Mouse (Mus musculus): ENCODE data around the gene Mycbpap. TPM values are rescaled to one million over a fixed set of nuclear protein-coding genes. Genes with fewer than 3 reads are reported as not detected.

The Mycbpap gene
- polyA plus RNA-seq, 1 experiment from 2014 or later, result 3.7 TPM

DNA sequence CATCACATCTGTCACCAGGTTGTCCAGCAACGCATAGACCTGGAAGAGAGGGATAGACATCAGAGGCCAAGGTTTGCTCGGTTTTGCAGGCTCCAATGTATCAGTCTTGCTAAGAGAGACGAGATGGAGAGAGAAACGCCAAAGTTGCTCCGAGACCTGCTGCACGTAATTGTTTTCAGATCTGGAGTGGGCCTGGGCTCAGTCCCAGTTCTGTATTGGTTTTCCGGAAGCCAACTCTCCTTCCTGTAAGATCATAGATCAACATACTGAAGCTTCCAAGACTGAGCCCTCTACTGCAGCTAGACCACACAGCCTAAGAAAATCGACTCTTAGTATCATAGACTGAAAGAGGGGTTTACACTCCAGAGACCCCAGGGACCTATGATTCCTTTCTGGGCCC is 20.1 kb downstream of the Mycbpap start:
- no peaks in the 10 kb centered on the region for H3K36me3 ChIP-seq (ENCODE audit: control insufficient read depth, insufficient read depth, low read length)
- no peak overlapping the region for H3K4me2 ChIP-seq
- H3K9ac ChIP-seq (ENCODE audit: low read length), result no peak overlapping the region
- WGBS, result 92% methylated on average over 8 of the region's 8 CpGs
- ATAC-seq (ENCODE audit: low FRiP score) (no peak), DNase-seq (ENCODE audit: low spot score, missing footprints) (no peak)
- no peak overlapping the region for H3K27ac ChIP-seq (ENCODE audit: low read depth, low read length)
- H3K27me3 ChIP-seq (ENCODE audit: control insufficient read depth, insufficient read depth, low read length), result peaks cover 12% of the 10 kb centered on the region; the same call in 1 of the 2 replicates
- peaks cover 13% of the 10 kb centered on the region for H3K4me1 ChIP-seq (ENCODE audit: control insufficient read depth, insufficient read depth, low read length)
- no peaks in the 10 kb centered on the region for H3K9me3 ChIP-seq (ENCODE audit: control insufficient read depth, low read length)
- no peak overlapping the region for H3K4me3 ChIP-seq (ENCODE audit: low read depth, low read length)

GRCm38 (mm10) chr11:94500362-94500761 is 21.2 kb downstream of the Mycbpap start:
- 36% methylated on average over 8 of the region's 8 CpGs for WGBS

DNA sequence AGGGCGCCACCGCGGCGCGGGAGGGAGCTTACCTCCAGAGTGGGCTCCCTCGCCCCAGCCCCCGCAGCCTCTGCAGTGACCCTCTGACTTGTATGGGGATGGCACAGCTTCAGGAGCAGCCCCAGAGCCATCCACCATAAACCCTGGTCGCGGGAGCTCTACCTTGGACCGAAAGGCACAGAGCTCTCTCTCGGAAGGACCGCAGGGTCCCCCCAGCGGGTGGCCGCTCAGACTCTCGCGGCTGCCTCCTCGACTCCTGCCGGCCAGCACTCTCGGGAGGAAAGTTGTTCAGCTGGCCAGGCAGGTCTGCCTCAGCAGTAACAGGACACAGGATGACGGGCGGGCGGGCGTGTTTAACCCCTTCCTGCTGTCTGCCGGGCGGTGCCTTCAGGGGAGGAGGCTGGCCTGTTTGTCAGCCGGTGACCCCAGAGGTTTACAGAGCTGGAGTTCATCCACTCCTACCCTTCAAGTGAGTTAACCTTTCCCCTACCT is 21.8 kb downstream of the Mycbpap start, which contains the start of gene Epn3:
Gene Epn3, minus strand, starts transcription at position 314 of the 492 bp plus-strand sequence.
- DNase-seq (ENCODE audit: low spot score, missing footprints), result peak; percentile 88
- Histone ChIP-seq H3K36me3 (ENCODE audit: control insufficient read depth, insufficient read depth, low read length) (no peaks in the 10 kb centered on the region), H3K4me1 (ENCODE audit: control insufficient read depth, insufficient read depth, low read length) (peaks cover 13% of the 10 kb centered on the region), H3K9me3 (ENCODE audit: control insufficient read depth, low read length) (no peaks in the 10 kb centered on the region), H3K4me3 (ENCODE audit: low read depth, low read length) (peak within 1 kb of the TSS; percentile 26), H3K4me2 (peak within 1 kb of the TSS; percentile 57), H3K27me3 (ENCODE audit: control insufficient read depth, insufficient read depth, low read length) (peaks cover 12% of the 10 kb centered on the region; the same call in 1 of the 2 replicates), H3K9ac (ENCODE audit: low read length) (peak within 1 kb of the TSS; percentile 51), H3K27ac (ENCODE audit: low read depth, low read length) (no peak within 1 kb of the TSS)
- peak; percentile 38; the same call in 1 of the 2 replicates for ATAC-seq (ENCODE audit: low FRiP score)
- WGBS, result under 1% methylated on average over 23 of the region's 26 CpGs

More at GRCm38 (mm10) chr11:94500362-94500761, 21.2 kb downstream of the Mycbpap start:
- Histone ChIP-seq H3K4me2 (no peak overlapping the region), H3K4me3 (ENCODE audit: low read depth, low read length) (no peak overlapping the region), H3K27ac (ENCODE audit: low read depth, low read length) (no peak overlapping the region), H3K9ac (ENCODE audit: low read length) (no peak overlapping the region), H3K9me3 (ENCODE audit: control insufficient read depth, low read length) (no peaks in the 10 kb centered on the region), H3K4me1 (ENCODE audit: control insufficient read depth, insufficient read depth, low read length) (peaks cover 13% of the 10 kb centered on the region), H3K27me3 (ENCODE audit: control insufficient read depth, insufficient read depth, low read length) (peaks cover 12% of the 10 kb centered on the region; the same call in 1 of the 2 replicates), H3K36me3 (ENCODE audit: control insufficient read depth, insufficient read depth, low read length) (no peaks in the 10 kb centered on the region)
- DNase-seq (ENCODE audit: low spot score, missing footprints) (no peak), ATAC-seq (ENCODE audit: low FRiP score) (no peak)

DNA sequence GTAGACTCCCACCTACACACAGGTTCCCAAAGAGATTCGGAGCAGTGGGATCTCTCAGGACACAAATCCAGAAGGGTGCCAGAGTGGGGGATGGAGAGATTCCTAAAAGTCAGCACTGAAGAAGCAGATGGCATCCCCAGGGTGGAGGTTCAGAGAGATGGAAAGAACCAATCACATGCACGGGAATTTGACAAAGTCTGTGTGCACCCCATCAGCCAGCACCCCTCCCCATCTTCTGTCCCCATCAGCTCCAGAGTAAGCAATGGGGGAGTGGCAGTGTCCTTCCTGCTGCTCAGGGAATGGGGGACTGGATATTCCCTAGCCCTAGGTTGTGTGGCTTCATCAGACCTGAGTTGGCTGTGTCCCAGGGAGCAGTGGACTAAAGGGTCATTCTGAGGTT is 22.5 kb downstream of the Mycbpap start:
- peaks cover 13% of the 10 kb centered on the region for H3K4me1 ChIP-seq (ENCODE audit: control insufficient read depth, insufficient read depth, low read length)
- H3K4me3 ChIP-seq (ENCODE audit: low read depth, low read length), result no peak overlapping the region
- H3K9ac ChIP-seq (ENCODE audit: low read length), result no peak overlapping the region
- H3K36me3 ChIP-seq (ENCODE audit: control insufficient read depth, insufficient read depth, low read length), result no peaks in the 10 kb centered on the region
- peaks cover 12% of the 10 kb centered on the region; the same call in 1 of the 2 replicates for H3K27me3 ChIP-seq (ENCODE audit: control insufficient read depth, insufficient read depth, low read length)
- peak; percentile 54 for ATAC-seq (ENCODE audit: low FRiP score)
- H3K4me2 ChIP-seq, result peak overlapping the region; percentile 57
- H3K9me3 ChIP-seq (ENCODE audit: control insufficient read depth, low read length), result no peaks in the 10 kb centered on the region
- no peak overlapping the region for H3K27ac ChIP-seq (ENCODE audit: low read depth, low read length)
- WGBS, result 3% methylated on average over 2 of the region's 2 CpGs
- no peak for DNase-seq (ENCODE audit: low spot score, missing footprints)

GRCm38 (mm10) chr11:94498093-94498996 is 23.2 kb downstream of the Mycbpap start:
- H3K4me2 ChIP-seq, result no peak overlapping the region
- 20% methylated on average over 19 of the region's 19 CpGs for WGBS

DNA sequence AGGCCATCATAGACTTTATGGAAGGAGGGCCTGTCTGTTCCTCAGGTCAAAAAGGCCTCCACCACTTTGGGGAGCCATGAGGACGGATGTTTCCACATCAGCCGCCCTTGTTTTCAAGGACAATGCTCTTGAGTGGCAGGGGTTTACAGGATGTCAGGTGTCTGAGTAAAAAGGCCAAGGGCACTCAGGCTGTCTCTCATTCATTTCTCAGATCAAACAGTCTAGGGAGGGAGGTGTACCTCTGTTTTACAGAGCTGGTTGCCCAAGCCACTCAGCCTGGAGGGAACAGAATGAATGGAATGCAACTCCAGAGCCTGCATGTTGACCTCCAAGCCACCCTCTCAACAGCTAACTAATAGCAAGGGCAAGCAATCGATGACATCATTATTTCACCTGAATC is 26.1 kb downstream of the Mycbpap start:
- no peak overlapping the region for H3K4me2 ChIP-seq
- peaks cover 18% of the 10 kb centered on the region for H3K4me1 ChIP-seq (ENCODE audit: control insufficient read depth, insufficient read depth, low read length)
- ATAC-seq (ENCODE audit: low FRiP score) (no peak), DNase-seq (ENCODE audit: low spot score, missing footprints) (no peak)
- H3K9ac ChIP-seq (ENCODE audit: low read length), result no peak overlapping the region
- WGBS, result 77% methylated on average over 3 of the region's 3 CpGs
- no peak overlapping the region for H3K4me3 ChIP-seq (ENCODE audit: low read depth, low read length)
- no peak overlapping the region for H3K27ac ChIP-seq (ENCODE audit: low read depth, low read length)
- no peaks in the 10 kb centered on the region for H3K36me3 ChIP-seq (ENCODE audit: control insufficient read depth, insufficient read depth, low read length)
- H3K9me3 ChIP-seq (ENCODE audit: control insufficient read depth, low read length), result no peaks in the 10 kb centered on the region
- H3K27me3 ChIP-seq (ENCODE audit: control insufficient read depth, insufficient read depth, low read length), result peaks cover 27% of the 10 kb centered on the region

More at GRCm38 (mm10) chr11:94498093-94498996, 23.2 kb downstream of the Mycbpap start:
- Histone ChIP-seq H3K27me3 (ENCODE audit: control insufficient read depth, insufficient read depth, low read length) (peaks cover 12% of the 10 kb centered on the region; the same call in 1 of the 2 replicates), H3K4me1 (ENCODE audit: control insufficient read depth, insufficient read depth, low read length) (peaks cover 13% of the 10 kb centered on the region), H3K27ac (ENCODE audit: low read depth, low read length) (no peak overlapping the region), H3K36me3 (ENCODE audit: control insufficient read depth, insufficient read depth, low read length) (no peaks in the 10 kb centered on the region), H3K4me3 (ENCODE audit: low read depth, low read length) (no peak overlapping the region), H3K9ac (ENCODE audit: low read length) (no peak overlapping the region), H3K9me3 (ENCODE audit: control insufficient read depth, low read length) (no peaks in the 10 kb centered on the region)
- DNase-seq (ENCODE audit: low spot score, missing footprints) (no peak), ATAC-seq (ENCODE audit: low FRiP score) (no peak)

DNA sequence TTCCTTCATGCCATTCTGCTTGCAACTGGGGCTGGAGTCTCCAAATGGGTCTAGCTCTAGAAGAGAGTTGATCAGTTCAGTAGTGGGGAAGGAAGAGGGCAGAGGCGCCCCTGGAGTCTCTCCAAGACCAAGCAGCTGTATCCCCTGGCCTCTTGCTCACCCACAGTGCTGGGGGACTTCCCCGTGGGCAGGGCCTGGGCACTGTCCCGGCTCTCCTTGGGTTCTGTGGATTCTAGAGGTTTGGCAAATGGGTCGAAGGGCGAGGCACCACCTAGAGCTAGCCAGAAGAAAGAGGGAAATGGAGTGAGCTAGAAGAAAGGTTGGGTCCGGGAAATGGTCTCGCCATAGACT is 29.8 kb downstream of the Mycbpap start:
- DNase-seq (ENCODE audit: low spot score, missing footprints) (no peak), ATAC-seq (ENCODE audit: low FRiP score) (no peak)
- Histone ChIP-seq H3K27me3 (ENCODE audit: control insufficient read depth, insufficient read depth, low read length) (peaks cover 16% of the 10 kb centered on the region), H3K27ac (ENCODE audit: low read depth, low read length) (no peak overlapping the region), H3K4me3 (ENCODE audit: low read depth, low read length) (no peak overlapping the region; the same call in 1 of the 2 replicates), H3K4me1 (ENCODE audit: control insufficient read depth, insufficient read depth, low read length) (peaks cover 5% of the 10 kb centered on the region), H3K4me2 (no peak overlapping the region), H3K9me3 (ENCODE audit: control insufficient read depth, low read length) (no peaks in the 10 kb centered on the region), H3K9ac (ENCODE audit: low read length) (no peak overlapping the region), H3K36me3 (ENCODE audit: control insufficient read depth, insufficient read depth, low read length) (no peaks in the 10 kb centered on the region)
- 70% methylated on average over 7 of the region's 7 CpGs for WGBS

DNA sequence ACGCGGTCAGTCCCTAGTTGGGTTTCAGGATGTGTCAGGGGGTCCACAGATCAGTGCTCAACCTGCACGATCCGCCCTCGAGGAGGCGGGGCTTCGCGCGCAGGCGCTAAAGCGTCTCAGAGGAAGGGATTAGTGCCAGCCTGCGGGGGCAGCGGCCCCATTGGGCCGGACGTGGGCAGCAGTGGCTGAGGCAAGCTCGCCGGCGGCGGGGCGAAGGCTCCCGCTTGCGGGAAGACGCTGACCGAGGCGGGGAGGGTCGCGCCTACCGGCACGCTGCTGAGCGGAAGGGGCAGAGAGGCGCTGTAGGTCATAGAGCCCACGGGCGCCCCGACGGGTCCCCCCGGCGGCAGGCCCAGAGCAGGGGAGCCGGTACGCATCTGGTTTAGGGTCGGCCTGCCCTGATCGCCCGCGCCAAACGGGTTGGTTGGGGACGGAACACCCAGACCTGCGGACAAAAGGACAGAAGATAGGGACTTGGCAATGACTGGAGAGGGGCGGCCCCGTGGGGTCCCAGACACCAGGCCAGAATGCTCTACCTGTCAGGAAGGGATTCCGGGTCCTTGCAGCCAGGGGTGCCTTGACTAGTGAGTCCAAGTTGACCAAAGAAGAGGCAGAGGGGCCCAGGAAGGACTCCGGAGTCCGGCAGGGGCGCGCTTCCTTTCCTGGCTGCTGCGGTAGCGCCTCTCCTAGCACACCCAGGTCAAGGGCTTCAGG is 30.4 kb downstream of the Mycbpap start:
- peak; percentile 72 for ATAC-seq (ENCODE audit: low FRiP score)
- Histone ChIP-seq H3K9me3 (ENCODE audit: control insufficient read depth, low read length) (no peaks in the 10 kb centered on the region), H3K4me3 (ENCODE audit: low read depth, low read length) (peak overlapping the region; percentile 52), H3K27me3 (ENCODE audit: control insufficient read depth, insufficient read depth, low read length) (peaks cover 16% of the 10 kb centered on the region), H3K4me2 (peak overlapping the region; percentile 72), H3K36me3 (ENCODE audit: control insufficient read depth, insufficient read depth, low read length) (no peaks in the 10 kb centered on the region), H3K4me1 (ENCODE audit: control insufficient read depth, insufficient read depth, low read length) (peaks cover 5% of the 10 kb centered on the region), H3K27ac (ENCODE audit: low read depth, low read length) (no peak overlapping the region), H3K9ac (ENCODE audit: low read length) (peak overlapping the region; percentile 72)
- 5% methylated on average over 55 of the region's 55 CpGs for WGBS
- DNase-seq (ENCODE audit: low spot score, missing footprints), result peak; percentile 95

All from midbrain, embryonic 11.5 days (tissue).